Mouse (Mus musculus) layer of hippocampus, postnatal 36 days (tissue): ENCODE results near the gene Olfr448. TPM values are rescaled to one million over a fixed set of nuclear protein-coding genes. Genes with fewer than 3 reads are reported as not detected.

ENCODE experiments used
- DNase-seq, 2 experiments: peaks; one replicate each; pipeline ENCODE4 v3.0.0; 2022
- total RNA-seq, 2 experiments: library from RNA; stranded (reverse); gene quantifications; 2 replicates each; pipeline ENCODE4 v1.2.3; 2021

The Olfr448 gene
- total RNA-seq, result not detected

- DNase-seq, result no peak
These were observed at the start of gene Olfr448 for GRCm38 (mm10) chr6:42890141-42890540. TSS of gene Olfr448 (plus strand) at chr6:42890441.

GRCm38 (mm10) chr6:42860222-42860819 is 29.9 kb upstream of the Olfr448 start:
- DNase-seq, result peak in 1 of 2 experiments; percentile 12

- DNase-seq, result no peak
These were observed 20.5 kb upstream of the Olfr448 start for GRCm38 (mm10) chr6:42869695-42870094.

GRCm38 (mm10) chr6:42876323-42876722 is 13.9 kb upstream of the Olfr448 start:
- DNase-seq, result no peak

GRCm38 (mm10) chr6:42900345-42900744 is 10.1 kb downstream of the Olfr448 start:
- DNase-seq, result no peak

- no peak for DNase-seq
These were observed 18.3 kb downstream of the Olfr448 start, which contains the start of gene Olfr447 for GRCm38 (mm10) chr6:42908578-42908977. TSS of gene Olfr447 (plus strand) at chr6:42908878.

- no peak for DNase-seq
These were observed 30.8 kb downstream of the Olfr448 start, which contains the start of gene Olfr446 for GRCm38 (mm10) chr6:42921077-42921476. TSS of gene Olfr446 (plus strand) at chr6:42921377.

Other genes with a start within 250 kb of the Olfr448 start
- under 1 TPM; 0.56 to 0.62 TPM for gene Tcaf2, start 245.2 kb upstream of the Olfr448 start, total RNA-seq
- gene Tcaf1, start 180.4 kb upstream of the Olfr448 start, total RNA-seq, result 100 to 1,000 TPM; 221 to 227 TPM
- not detected for gene Olfr453, start 151.1 kb upstream of the Olfr448 start, total RNA-seq
- gene Olfr38, start 134.0 kb upstream of the Olfr448 start, total RNA-seq, result not detected
- gene Olfr452, start 105.3 kb upstream of the Olfr448 start, total RNA-seq, result not detected
- gene Olfr450, start 78.5 kb upstream of the Olfr448 start, total RNA-seq, result not detected
- gene Olfr449, start 56.1 kb upstream of the Olfr448 start, total RNA-seq, result not detected
- not detected for gene Olfr447, start 18.4 kb downstream of the Olfr448 start, total RNA-seq
- not detected for gene Olfr446, start 30.9 kb downstream of the Olfr448 start, total RNA-seq
- not detected for gene Olfr444, start 58.6 kb downstream of the Olfr448 start, total RNA-seq
- not detected for gene Olfr441, start 215.9 kb downstream of the Olfr448 start, total RNA-seq